Mouse (Mus musculus): ENCODE measurements around the gene Fgf10. TPM values are rescaled to one million over a fixed set of nuclear protein-coding genes. Genes with fewer than 3 reads are reported as not detected.

Fgf10 gene
- polyA plus RNA-seq, 1 experiment from 2014 or later = 6.9 TPM

DNA sequence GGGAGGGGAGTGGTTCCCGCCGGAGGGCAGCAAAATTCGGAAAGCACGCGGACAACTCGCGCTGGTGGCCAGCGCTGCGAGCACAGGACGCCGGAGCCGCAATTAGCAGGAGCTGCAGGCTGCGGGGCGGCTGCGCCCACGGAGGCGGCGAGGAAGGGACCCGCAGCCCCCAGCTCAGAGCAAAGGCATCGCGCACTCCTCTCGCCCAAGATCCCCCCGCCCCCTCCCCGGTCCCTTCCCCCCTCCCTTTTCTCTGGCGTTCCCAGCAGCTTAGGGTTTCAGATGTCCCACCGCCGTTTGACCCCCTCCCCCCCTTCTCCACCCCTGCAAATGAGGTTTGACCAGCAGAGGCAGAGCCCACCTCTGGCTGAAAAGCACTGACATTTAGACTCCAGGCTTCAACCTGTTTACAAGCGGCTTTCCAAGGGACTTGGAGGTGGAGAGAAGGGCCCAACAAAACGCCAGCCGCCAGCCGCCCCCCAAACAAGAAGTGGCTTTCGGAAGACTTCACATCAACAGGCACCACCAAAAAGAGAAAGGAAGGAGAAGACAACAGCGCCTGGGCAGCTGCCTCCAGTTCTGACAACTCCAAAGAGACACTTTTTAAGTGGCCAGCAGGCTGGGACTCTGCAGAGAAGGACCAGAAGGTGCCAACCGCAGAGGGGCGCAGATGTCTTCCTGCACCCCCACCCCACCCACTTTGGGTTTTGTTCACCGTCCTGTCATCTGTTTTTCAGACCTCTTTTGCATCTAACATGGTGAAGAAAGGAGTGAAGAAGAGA is 44.9 kb downstream of the Fgf10 start:
- Histone ChIP-seq H3K27ac (ENCODE audit: low read length) (peak overlapping the region; percentile 66), H3K9ac (ENCODE audit: low read length) (peak overlapping the region; percentile 69), H3K4me3 (replicated peaks; ENCODE audit: low read length) (peak overlapping the region; percentile 50), H3K36me3 (ENCODE audit: control insufficient read depth, insufficient read depth, low read length) (no peaks in the 10 kb centered on the region), H3K4me2 (ENCODE audit: low read depth, low read length) (peak overlapping the region; percentile 81), H3K9me3 (replicated peaks; ENCODE audit: control insufficient read depth, low read length) (no peaks in the 10 kb centered on the region), H3K27me3 (ENCODE audit: control insufficient read depth, insufficient read depth, low read length) (no peaks in the 10 kb centered on the region), H3K4me1 (ENCODE audit: control insufficient read depth, insufficient read depth, low read length) (no peaks in the 10 kb centered on the region)
- WGBS = under 1% methylated on average over 32 of the region's 36 CpGs
- ATAC-seq (ENCODE audit: insufficient read depth, low FRiP score) = peak; percentile 52; the same call in 1 of the 2 replicates

DNA sequence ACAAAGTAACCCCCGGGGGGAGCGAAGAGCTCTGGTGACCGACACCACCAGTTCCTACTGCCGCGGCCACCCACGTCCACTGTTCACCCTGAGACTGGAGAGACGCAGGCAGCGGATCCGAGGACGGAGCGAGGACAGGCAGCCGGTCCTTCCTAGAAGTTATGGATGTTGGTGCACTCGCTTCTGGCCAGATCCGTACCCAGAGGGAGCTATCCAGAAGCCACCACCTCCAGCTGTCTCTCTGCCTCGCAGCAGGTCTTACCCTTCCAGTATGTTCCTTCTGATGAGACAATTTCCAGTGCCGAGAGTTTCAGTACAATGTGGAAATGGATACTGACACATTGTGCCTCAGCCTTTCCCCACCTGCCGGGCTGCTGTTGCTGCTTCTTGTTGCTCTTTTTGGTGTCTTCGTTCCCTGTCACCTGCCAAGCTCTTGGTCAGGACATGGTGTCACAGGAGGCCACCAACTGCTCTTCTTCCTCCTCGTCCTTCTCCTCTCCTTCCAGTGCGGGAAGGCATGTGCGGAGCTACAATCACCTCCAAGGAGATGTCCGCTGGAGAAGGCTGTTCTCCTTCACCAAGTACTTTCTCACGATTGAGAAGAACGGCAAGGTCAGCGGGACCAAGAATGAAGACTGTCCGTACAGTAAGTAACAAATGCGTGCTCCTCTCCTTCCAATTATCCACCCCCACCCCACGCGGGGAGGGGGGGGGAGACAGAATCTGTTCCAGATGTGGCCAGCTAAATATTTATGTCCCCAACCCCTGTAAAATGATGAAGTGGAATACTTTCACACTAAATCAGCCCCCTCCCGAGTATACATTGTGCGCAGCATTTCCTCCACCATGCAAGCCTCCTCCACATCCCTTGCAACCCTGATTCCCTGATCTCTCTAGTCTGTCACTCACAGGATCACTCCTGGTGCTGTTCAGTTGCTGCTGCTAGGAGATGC is 45.8 kb downstream of the Fgf10 start:
- Histone ChIP-seq H3K27ac (ENCODE audit: low read length) (peak overlapping the region; percentile 66), H3K4me3 (replicated peaks; ENCODE audit: low read length) (peak overlapping the region; percentile 50), H3K9me3 (replicated peaks; ENCODE audit: control insufficient read depth, low read length) (no peaks in the 10 kb centered on the region), H3K9ac (ENCODE audit: low read length) (peak overlapping the region; percentile 69), H3K27me3 (ENCODE audit: control insufficient read depth, insufficient read depth, low read length) (no peaks in the 10 kb centered on the region), H3K36me3 (ENCODE audit: control insufficient read depth, insufficient read depth, low read length) (no peaks in the 10 kb centered on the region), H3K4me2 (ENCODE audit: low read depth, low read length) (peak overlapping the region; percentile 81), H3K4me1 (ENCODE audit: control insufficient read depth, insufficient read depth, low read length) (no peaks in the 10 kb centered on the region)
- ATAC-seq (ENCODE audit: insufficient read depth, low FRiP score) = peak; percentile 59; the same call in 1 of the 2 replicates
- WGBS = 2% methylated on average over 31 of the region's 31 CpGs

DNA sequence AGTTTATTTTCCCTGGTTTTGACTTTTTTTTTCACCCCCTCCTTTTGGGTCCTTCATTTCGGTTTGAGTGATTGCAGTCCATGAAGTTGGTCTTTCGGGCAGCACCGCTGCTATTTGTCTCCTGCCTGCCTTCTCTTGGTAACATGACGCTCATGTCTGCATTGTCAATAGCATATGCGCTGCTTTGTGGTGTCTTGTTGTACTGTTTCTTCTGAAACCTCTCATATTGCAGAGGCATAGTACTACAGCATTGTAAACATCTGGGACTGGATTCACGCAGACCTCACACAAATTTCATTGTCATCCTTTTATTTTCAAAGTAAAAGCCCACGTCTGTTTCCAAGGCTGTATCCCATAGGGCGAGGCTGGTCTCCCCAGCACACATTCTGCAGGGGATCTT is 46.7 kb downstream of the Fgf10 start:
- H3K9me3 ChIP-seq (replicated peaks; ENCODE audit: control insufficient read depth, low read length) = no peaks in the 10 kb centered on the region
- H3K4me2 ChIP-seq (ENCODE audit: low read depth, low read length) = peak overlapping the region; percentile 81
- no peak for ATAC-seq (ENCODE audit: insufficient read depth, low FRiP score)
- peak overlapping the region; percentile 50 for H3K4me3 ChIP-seq (replicated peaks; ENCODE audit: low read length)
- 13% methylated on average over 8 of the region's 8 CpGs for WGBS
- no peaks in the 10 kb centered on the region for H3K36me3 ChIP-seq (ENCODE audit: control insufficient read depth, insufficient read depth, low read length)
- peak overlapping the region; percentile 69 for H3K9ac ChIP-seq (ENCODE audit: low read length)
- H3K27me3 ChIP-seq (ENCODE audit: control insufficient read depth, insufficient read depth, low read length) = no peaks in the 10 kb centered on the region
- H3K27ac ChIP-seq (ENCODE audit: low read length) = 0 out of 2 replicates have a peak overlapping the region, but pooled peaks have one; percentile 66
- H3K4me1 ChIP-seq (ENCODE audit: control insufficient read depth, insufficient read depth, low read length) = no peaks in the 10 kb centered on the region

DNA sequence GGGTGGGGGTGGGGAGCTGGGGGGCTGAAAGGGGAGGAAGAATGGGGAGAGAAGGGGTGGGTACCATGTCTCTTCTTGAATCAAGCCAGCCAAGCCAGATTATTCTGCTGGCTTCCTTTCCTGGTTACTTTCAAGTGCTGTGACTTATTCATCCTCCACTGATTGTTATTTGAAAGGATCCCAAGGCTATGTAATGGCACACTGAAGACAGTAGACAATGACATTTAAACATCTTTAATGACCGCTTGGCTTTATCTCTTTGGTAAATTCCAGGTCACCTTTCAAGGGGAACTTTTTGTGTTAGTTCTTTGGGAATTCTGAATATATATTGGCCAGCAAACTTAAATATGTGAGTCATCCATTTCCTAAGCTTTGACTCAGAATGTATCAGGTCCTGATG is 47.1 kb downstream of the Fgf10 start:
- Histone ChIP-seq H3K27ac (ENCODE audit: low read length) (no peak overlapping the region), H3K36me3 (ENCODE audit: control insufficient read depth, insufficient read depth, low read length) (no peaks in the 10 kb centered on the region), H3K9ac (ENCODE audit: low read length) (peak overlapping the region; percentile 69; the same call in 1 of the 2 replicates), H3K4me1 (ENCODE audit: control insufficient read depth, insufficient read depth, low read length) (no peaks in the 10 kb centered on the region), H3K27me3 (ENCODE audit: control insufficient read depth, insufficient read depth, low read length) (no peaks in the 10 kb centered on the region), H3K4me3 (replicated peaks; ENCODE audit: low read length) (peak overlapping the region; percentile 50), H3K4me2 (ENCODE audit: low read depth, low read length) (peak overlapping the region; percentile 81), H3K9me3 (replicated peaks; ENCODE audit: control insufficient read depth, low read length) (no peaks in the 10 kb centered on the region)
- WGBS = 52% methylated on average over 1 of the region's 1 CpGs
- ATAC-seq (ENCODE audit: insufficient read depth, low FRiP score) = no peak

DNA sequence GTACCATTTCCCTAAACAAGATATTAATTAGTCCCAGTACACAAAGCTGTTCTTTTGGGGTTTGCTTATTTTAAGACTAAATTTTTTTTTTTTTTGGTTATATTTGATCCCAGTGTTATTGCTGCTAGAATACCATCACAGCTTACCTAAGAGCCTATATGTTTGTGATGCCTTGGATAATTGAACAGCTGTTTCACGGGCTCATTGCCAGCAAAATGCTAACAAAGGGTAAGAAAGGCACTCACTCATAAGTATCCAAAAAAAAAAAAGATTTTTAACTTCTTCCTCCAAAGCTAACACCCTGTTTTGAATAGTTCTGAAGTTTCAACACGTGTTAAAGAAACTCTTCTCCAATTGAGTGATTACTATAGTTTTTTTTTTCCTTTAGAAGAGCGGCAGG is 48.8 kb downstream of the Fgf10 start:
- H3K36me3 ChIP-seq (ENCODE audit: control insufficient read depth, insufficient read depth, low read length) = no peaks in the 10 kb centered on the region
- no peak overlapping the region for H3K27ac ChIP-seq (ENCODE audit: low read length)
- WGBS = 33% methylated on average over 3 of the region's 3 CpGs
- no peaks in the 10 kb centered on the region for H3K4me1 ChIP-seq (ENCODE audit: control insufficient read depth, insufficient read depth, low read length)
- H3K4me2 ChIP-seq (ENCODE audit: low read depth, low read length) = no peak overlapping the region
- no peak for ATAC-seq (ENCODE audit: insufficient read depth, low FRiP score)
- no peaks in the 10 kb centered on the region for H3K27me3 ChIP-seq (ENCODE audit: control insufficient read depth, insufficient read depth, low read length)
- H3K9ac ChIP-seq (ENCODE audit: low read length) = no peak overlapping the region
- H3K4me3 ChIP-seq (replicated peaks; ENCODE audit: low read length) = no peak overlapping the region
- H3K9me3 ChIP-seq (replicated peaks; ENCODE audit: control insufficient read depth, low read length) = no peaks in the 10 kb centered on the region

DNA sequence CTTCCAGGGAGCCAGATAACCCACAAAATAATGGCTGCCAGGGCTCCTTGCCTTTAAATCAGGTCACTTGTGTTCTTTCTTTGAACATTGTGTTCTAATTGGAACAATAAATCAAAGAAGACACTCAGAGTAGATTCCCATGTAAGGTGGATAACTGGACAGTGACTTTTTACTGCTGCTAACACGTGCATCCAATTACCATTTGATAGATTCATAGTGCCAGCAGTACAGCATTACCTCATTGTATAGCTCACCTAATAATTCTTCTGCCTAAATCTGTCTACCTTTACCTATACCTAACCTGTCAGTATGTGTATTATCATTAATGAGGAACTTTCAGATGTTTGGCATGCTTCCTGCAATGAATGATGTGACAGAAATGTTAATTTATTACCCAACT is 52.1 kb downstream of the Fgf10 start:
- ATAC-seq (ENCODE audit: insufficient read depth, low FRiP score) = no peak
- Histone ChIP-seq H3K27ac (ENCODE audit: low read length) (no peak overlapping the region), H3K36me3 (ENCODE audit: control insufficient read depth, insufficient read depth, low read length) (no peaks in the 10 kb centered on the region), H3K4me1 (ENCODE audit: control insufficient read depth, insufficient read depth, low read length) (no peaks in the 10 kb centered on the region), H3K27me3 (ENCODE audit: control insufficient read depth, insufficient read depth, low read length) (no peaks in the 10 kb centered on the region), H3K4me2 (ENCODE audit: low read depth, low read length) (no peak overlapping the region), H3K9ac (ENCODE audit: low read length) (no peak overlapping the region), H3K9me3 (replicated peaks; ENCODE audit: control insufficient read depth, low read length) (no peaks in the 10 kb centered on the region), H3K4me3 (replicated peaks; ENCODE audit: low read length) (no peak overlapping the region)
- WGBS = 63% methylated on average over 1 of the region's 1 CpGs

DNA sequence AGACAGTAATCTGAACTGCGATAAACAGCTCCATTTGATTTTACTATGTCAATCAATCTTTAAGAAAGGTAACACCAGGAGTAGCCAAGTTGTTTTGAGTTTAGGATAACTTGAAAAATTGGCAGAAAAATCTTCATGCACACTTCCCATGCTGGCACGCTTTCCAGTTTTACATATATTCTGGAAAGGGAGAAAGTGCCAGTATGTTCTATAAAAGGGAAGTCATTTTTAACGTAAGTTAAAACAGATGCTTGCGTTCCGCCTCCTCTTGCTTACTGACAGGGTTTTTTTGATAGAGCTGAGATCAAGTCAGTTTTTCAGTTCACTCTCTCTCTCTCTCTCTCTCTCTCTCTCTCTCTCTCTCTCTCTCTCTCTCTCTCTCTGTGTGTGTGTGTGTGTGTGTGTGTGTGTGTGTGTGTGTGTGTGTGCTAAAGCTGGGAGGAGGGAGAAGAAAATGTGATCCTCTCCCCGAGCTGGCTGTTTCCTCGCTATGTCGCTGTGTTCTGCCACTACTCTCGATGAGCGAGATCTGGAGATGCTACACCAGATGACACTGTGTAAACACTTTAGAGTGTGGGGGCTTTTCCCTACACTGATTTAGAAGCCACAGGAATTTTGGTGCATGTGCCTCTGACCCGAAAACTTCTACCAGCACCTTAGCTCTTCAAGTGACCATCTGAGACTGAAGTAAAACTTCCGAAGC is 62.4 kb downstream of the Fgf10 start:
- Histone ChIP-seq H3K4me2 (ENCODE audit: low read depth, low read length) (peak overlapping the region; percentile 36), H3K36me3 (ENCODE audit: control insufficient read depth, insufficient read depth, low read length) (no peaks in the 10 kb centered on the region), H3K9ac (ENCODE audit: low read length) (peak overlapping the region; percentile 39), H3K4me1 (ENCODE audit: control insufficient read depth, insufficient read depth, low read length) (no peaks in the 10 kb centered on the region), H3K27ac (ENCODE audit: low read length) (no peak overlapping the region; the same call in 1 of the 2 replicates), H3K27me3 (ENCODE audit: control insufficient read depth, insufficient read depth, low read length) (no peaks in the 10 kb centered on the region), H3K4me3 (replicated peaks; ENCODE audit: low read length) (peak overlapping the region; percentile 20), H3K9me3 (replicated peaks; ENCODE audit: control insufficient read depth, low read length) (no peaks in the 10 kb centered on the region)
- WGBS = 32% methylated on average over 12 of the region's 12 CpGs
- ATAC-seq (ENCODE audit: insufficient read depth, low FRiP score) = no peak

DNA sequence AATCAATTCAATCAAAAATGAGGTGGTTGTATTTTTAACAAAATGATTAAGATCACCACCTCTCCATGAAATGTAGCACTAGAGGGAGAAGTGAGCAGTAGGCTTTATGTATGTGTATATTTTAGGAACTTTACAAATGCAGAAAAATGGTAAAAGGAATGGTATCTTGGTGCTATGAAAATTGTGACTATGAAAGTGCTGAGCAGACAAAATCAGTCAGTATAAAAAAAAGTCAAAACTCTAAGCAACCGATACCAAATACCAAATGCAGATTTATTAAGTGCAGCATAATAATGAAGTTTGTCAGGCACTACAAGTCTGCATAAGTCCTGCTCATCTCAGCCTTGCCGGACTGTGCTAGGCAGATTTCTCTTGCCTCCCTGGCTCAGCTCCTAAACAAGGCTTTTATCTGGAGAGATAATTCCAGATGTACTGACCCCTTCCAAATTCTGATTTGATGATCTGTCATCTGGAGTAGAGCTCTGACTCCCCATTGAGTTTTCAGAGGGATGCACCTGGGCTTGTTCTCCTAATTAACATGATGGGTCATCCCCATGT is 70.3 kb downstream of the Fgf10 start:
- Histone ChIP-seq H3K27ac (ENCODE audit: low read length) (no peak overlapping the region), H3K4me2 (ENCODE audit: low read depth, low read length) (no peak overlapping the region), H3K9ac (ENCODE audit: low read length) (no peak overlapping the region), H3K4me3 (replicated peaks; ENCODE audit: low read length) (no peak overlapping the region), H3K9me3 (replicated peaks; ENCODE audit: control insufficient read depth, low read length) (no peaks in the 10 kb centered on the region), H3K4me1 (ENCODE audit: control insufficient read depth, insufficient read depth, low read length) (no peaks in the 10 kb centered on the region), H3K27me3 (ENCODE audit: control insufficient read depth, insufficient read depth, low read length) (no peaks in the 10 kb centered on the region), H3K36me3 (ENCODE audit: control insufficient read depth, insufficient read depth, low read length) (no peaks in the 10 kb centered on the region)
- 62% methylated on average over 2 of the region's 2 CpGs for WGBS
- ATAC-seq (ENCODE audit: insufficient read depth, low FRiP score) = no peak

All from stomach, embryonic 16.5 days (tissue).